Mouse (Mus musculus) WW6 (cell line): ENCODE results near the gene Gm21778.
"Not testable (repeated sequence)": the region's sequence is repeated elsewhere in the genome, so short reads cannot be mapped to it uniquely, and the experiment has no call there.

ENCODE experiments used
- DNase-seq: peaks from one replicate; pipeline ENCODE4 v3.0.0-alpha.2; 2013; ENCODE audit warnings: low read depth, low spot score

Gm21778 gene

GRCm38 (mm10) chrY:5942160-5942559 lies at the start of gene Gm21778:
Gene Gm21778, plus strand, starts transcription at chrY:5942460.
- not testable (repeated sequence) for DNase-seq
